Mouse (Mus musculus) CD8-positive naive resting alpha-beta T cell, adult 2 months (primary cell): ENCODE data around the gene Xlr3c.
"Not testable (repeated sequence)": the region's sequence is repeated elsewhere in the genome, so short reads cannot be mapped to it uniquely, and the experiment has no call there.

Source experiments
- DNase-seq, 2 experiments: peaks; one replicate each; pipeline ENCODE4 v3.0.0; 2022; ENCODE audit warnings: low read depth in 2 of 2, low spot score in 2 of 2

Gene Xlr3c

DNA sequence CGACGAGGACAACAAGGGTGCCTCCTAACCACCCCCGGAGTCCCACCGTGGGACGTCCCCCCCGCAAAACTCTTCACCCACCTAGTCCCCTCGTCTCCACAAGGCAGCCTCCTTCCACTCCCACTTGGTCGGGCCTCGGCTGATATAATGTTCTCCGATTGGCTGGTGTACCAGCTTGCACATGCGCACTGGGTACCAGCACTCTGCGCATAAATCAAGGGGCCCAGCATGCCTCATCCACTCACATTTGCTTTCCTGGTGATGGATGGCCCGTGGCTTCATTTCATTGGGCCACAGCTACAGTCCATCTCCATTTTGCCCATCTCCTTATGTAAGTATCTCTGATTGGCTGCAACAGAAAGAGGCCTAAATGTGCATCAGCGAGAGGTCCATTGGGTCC is at the start of gene Xlr3c:
Gene Xlr3c, minus strand, starts transcription at position 121 of the 400 bp plus-strand sequence.
- DNase-seq = not testable (repeated sequence)

DNA sequence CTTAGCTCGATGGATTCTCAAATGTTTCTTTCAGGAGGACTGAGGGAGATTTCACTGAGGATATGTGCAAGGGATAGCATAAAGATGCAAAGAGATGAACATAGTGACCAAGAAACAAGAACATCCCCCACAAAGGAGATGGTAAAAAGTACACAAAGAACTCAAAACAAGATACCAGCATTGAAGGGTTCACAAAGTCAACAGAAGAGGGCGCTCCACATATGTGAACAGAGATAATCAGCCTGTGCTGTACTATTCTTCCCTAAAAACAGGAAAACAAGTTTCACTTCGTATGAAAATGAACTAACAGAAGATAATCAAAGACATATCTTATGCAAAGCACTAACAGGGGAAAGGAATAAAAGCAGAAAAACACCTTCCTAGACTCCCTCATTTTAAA is 47.3 kb upstream of the Xlr3c start:
- peak; percentile 9 to 28 for DNase-seq

DNA sequence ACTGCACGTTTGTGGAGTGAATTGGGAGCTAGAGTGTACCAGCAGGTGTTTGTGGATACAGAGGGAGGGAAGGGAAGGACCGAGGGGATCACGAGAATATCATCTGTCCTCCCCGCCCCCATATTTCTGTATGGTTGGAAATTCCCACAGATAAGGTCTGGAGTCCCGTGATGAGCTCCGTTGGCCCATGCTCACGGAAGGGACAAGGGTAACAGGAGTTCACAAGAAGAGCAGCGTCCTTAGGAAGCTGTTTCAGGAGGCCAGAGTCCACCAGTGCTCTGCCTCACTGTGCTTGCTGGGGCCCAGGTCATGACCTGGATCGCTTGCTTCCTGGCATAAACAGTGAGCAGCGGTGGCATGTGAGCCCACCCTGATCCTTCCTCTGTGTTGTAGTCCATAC is 30.6 kb upstream of the Xlr3c start:
- DNase-seq = not testable (repeated sequence)

GRCm38 (mm10) chrX:73292876-73293275 is 27.7 kb upstream of the Xlr3c start, which contains the start of the genes Xlr5a and Xlr5c:
TSS of gene Xlr5a (minus strand) at chrX:73292976.
TSS of gene Xlr5c (minus strand) at chrX:73292976.
- DNase-seq = not testable (repeated sequence)

- not testable (repeated sequence) for DNase-seq
These were observed 2.8 kb downstream of the Xlr3c start for GRCm38 (mm10) chrX:73262428-73262827.

DNA sequence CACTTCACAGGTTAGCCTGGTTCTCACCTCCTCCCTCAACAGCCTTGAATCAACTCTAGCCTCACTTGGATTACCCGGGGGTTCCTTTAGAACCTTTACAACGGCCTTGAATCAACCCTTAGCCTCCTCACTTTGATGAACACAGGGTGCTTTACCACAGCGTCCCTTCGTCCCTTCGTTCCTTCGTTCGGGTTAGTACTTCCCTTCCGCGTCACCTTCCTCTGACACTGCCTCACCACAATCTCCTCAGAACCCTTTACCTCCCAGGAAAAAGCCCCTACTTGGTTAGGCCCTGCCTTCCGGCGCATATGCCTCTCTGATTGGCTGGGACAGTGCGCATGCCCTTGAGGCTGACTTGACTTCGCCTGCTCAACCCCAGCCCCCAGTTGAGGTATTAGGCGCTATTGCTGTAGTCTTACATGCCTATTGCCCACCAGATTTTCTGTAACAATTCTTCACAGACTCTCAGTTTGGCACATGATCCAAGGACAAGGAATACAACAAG is 22.3 kb downstream of the Xlr3c start, which contains the start of gene Xlr4c:
Gene Xlr4c, minus strand, starts transcription at position 310 of the 505 bp plus-strand sequence.
- peak; percentile 10 to 42 for DNase-seq

DNA sequence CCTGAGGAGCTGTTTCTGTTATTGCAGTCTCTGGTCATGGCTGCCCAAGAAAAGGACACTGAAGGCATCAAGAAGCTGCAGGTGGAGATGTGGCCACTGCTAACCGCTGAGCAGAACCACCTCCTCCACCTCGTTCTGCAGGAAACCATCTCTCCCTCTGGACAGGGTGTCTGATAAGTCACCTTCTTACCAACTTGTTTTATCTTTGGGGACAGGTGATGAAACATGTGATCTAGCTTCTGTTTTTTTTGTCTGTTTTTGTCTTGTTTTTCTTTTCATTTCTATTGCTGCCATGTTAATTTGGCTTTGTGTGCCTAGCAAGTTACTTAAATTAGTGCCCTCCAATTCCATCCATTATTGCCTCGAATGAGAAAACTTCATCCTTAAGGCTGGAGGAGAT is 35.9 kb downstream of the Xlr3c start:
- DNase-seq = no peak

GRCm38 (mm10) chrX:73228606-73229214 is 36.5 kb downstream of the Xlr3c start:
- peak; percentile 39 to 55 for DNase-seq

DNA sequence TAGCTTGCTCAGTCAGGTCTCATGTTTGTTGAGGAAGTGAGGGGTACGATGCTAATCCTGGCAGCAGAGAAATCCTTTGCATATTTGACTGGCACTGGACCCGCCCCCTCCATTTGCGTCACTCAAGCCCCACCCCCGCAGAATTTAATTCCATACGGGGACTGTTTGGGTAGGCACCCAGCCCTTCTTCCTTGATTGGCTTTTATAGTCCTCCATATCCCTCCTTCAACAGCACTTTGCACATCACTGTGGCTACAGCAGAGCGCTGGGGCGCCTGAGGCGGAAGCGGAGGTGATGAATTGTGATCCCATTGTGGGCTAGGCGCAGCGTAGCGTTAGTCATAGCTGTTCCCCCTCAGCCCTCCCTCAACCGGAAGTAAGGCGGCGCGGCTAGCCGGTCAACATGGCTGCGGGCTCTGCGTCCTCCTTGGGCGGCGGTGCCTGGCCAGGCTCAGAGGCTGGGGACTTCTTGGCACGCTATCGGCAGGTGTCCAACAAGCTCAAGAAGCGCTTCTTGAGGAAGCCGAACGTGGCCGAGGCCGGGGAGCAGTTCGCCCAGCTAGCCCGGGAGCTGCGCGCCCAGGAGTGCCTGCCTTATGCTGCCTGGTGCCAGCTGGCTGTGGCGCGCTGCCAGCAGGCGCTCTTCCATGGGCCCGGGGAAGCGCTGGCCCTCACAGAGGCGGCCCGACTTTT is 37.1 kb downstream of the Xlr3c start, which contains the start of gene F8a:
Gene F8a, plus strand, starts transcription at position 378 of the 692 bp plus-strand sequence.
- peak; percentile 79 to 80 for DNase-seq

DNA sequence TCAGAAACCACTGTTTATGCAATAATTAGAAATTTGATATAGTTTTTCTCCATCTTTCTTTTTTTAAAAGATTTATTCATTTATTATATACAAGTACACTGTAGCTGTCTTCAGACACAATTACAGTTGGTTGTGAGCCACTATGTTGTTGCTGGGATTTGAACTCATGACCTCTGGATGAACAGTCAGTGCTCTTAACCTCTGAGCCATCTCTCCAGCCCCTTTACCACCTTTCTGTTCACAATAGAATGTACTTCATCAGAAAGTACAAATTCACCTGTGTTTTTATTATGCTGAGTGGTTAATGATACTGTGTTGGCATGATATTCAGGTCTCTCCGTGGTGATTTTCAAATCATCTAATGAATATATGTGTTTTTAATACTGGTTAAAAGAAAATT is 39.8 kb downstream of the Xlr3c start:
- DNase-seq = no peak

DNA sequence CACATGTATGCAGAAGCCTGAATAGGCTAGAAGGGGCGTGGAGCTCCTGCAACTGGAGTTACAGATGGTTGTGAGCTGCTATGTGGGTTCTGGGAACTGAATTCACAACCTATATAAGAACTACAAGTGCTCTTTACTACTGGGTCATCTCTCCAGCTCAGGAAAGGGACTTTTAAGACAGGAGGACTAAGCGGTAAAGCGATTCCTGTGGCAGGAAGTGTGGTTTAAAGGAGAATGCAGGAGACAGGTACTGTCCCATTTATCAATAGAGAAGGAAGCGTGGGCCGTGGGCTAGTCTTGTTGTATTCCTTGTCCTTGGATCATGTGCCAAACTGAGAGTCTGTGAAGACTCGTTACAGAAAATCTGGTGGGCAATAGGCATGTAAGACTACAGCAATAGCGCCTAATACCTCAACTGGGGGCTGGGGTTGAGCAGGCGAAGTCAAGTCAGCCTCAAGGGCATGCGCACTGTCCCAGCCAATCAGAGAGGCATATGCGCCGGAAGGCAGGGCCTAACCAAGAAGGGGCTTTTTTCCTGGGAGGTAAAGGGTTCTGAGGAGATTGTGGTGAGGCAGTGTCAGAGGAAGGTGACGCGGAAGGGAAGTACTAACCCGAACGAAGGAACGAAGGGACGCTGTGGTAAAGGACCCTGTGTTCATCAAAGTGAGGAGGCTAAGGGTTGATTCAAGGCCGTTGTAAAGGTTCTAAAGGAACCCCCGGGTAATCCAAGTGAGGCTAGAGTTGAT is 51.2 kb downstream of the Xlr3c start, which contains the start of gene Xlr4b:
Gene Xlr4b, plus strand, starts transcription at position 515 of the 746 bp plus-strand sequence.
- peak; percentile 8 to 40 for DNase-seq
